36 mouse cellular contexts compared by ENCODE assay signal in genomic region chr16:37567113-37568050, GRCm38 (mm10). TPM values are rescaled to one million over a fixed set of nuclear protein-coding genes. Genes with fewer than 3 reads are reported as not detected.
DNase-seq lines count a peak whose midpoint lies in the region; ATAC-seq and TF ChIP-seq lines count a peak whose summit lies in the region.
"Had no signal": no experiment of that assay in that cellular context is flagged by ENCODE, and none has a peak within 500 bp of the region (broad histone marks: within the 10 kb centered on the region; RNA-seq: fewer than 3 reads in every experiment).

No protein-coding gene starts in this region.

- no peaks in the 10 kb centered on the region for H3K27me3 ChIP-seq in midbrain, embryonic 16.5 days (ENCODE audit: control insufficient read depth, insufficient read depth, low read depth, low read length)
- no peaks in the 10 kb centered on the region for H3K27me3 ChIP-seq in midbrain, postnatal 0 days (ENCODE audit: insufficient read depth, low read length)
- no peaks in the 10 kb centered on the region for H3K27me3 ChIP-seq in forebrain, embryonic 15.5 days
- H3K27me3 ChIP-seq: heart, embryonic 13.5 days; kidney, embryonic 15.5 days; limb, embryonic 13.5 days; midbrain, embryonic 12.5 days had no signal

- H3K4me3 ChIP-seq in layer of hippocampus, adult 2 months = no peak overlapping the region
- no peak overlapping the region for H3K4me3 ChIP-seq in midbrain, embryonic 16.5 days (ENCODE audit: low read depth, low read length)
- no peak overlapping the region for H3K4me3 ChIP-seq in midbrain, postnatal 0 days (ENCODE audit: low read depth, low read length)
- H3K4me3 ChIP-seq in forebrain, embryonic 15.5 days = no peak overlapping the region
- H3K4me3 ChIP-seq: gastrocnemius, adult 2 months; heart, adult 2 months; heart, embryonic 13.5 days; kidney, embryonic 15.5 days; limb, embryonic 13.5 days; midbrain, embryonic 12.5 days had no signal

- no peak overlapping the region for H3K9ac ChIP-seq in midbrain, embryonic 16.5 days (ENCODE audit: low read depth, low read length)
- H3K9ac ChIP-seq in midbrain, postnatal 0 days (replicated peaks; ENCODE audit: low read length, poor library complexity, severe bottlenecking) = no peak overlapping the region
- no peak overlapping the region for H3K9ac ChIP-seq in forebrain, embryonic 15.5 days (replicated peaks)
- H3K9ac ChIP-seq: heart, embryonic 13.5 days; hindbrain, embryonic 14.5 days; kidney, embryonic 15.5 days; limb, embryonic 13.5 days; liver, embryonic 14.5 days; lung, embryonic 14.5 days; midbrain, embryonic 12.5 days had no signal

- WGBS in midbrain, embryonic 16.5 days = 54% methylated on average over 12 of the region's 12 CpGs
- WGBS in midbrain, postnatal 0 days = 62% methylated on average over 12 of the region's 12 CpGs
- 70% methylated on average over 12 of the region's 12 CpGs for WGBS in forebrain, embryonic 15.5 days

- no peaks in the 10 kb centered on the region for H3K4me1 ChIP-seq in midbrain, embryonic 16.5 days (ENCODE audit: control insufficient read depth, insufficient read depth, low read length)
- no peaks in the 10 kb centered on the region; the same call in 1 of the 2 replicates for H3K4me1 ChIP-seq in midbrain, postnatal 0 days (ENCODE audit: insufficient read depth, low read length)
- peaks cover 18% of the 10 kb centered on the region for H3K4me1 ChIP-seq in forebrain, embryonic 15.5 days

- H3K9me3 ChIP-seq in midbrain, embryonic 16.5 days (replicated peaks; ENCODE audit: control insufficient read depth, low read length, poor library complexity, severe bottlenecking) = no peaks in the 10 kb centered on the region
- no peaks in the 10 kb centered on the region for H3K9me3 ChIP-seq in midbrain, postnatal 0 days (ENCODE audit: low read length)
- no peaks in the 10 kb centered on the region for H3K9me3 ChIP-seq in forebrain, embryonic 15.5 days
- H3K9me3 ChIP-seq: heart, embryonic 13.5 days; kidney, embryonic 15.5 days; limb, embryonic 13.5 days; midbrain, embryonic 12.5 days had no signal

- no peak overlapping the region for H3K4me2 ChIP-seq in midbrain, embryonic 16.5 days (ENCODE audit: low read length)
- H3K4me2 ChIP-seq in midbrain, postnatal 0 days (ENCODE audit: low read depth, low read length, poor library complexity, severe bottlenecking) = no peak overlapping the region
- no peak overlapping the region for H3K4me2 ChIP-seq in forebrain, embryonic 15.5 days (replicated peaks)
- H3K4me2 ChIP-seq: heart, embryonic 13.5 days; hindbrain, embryonic 14.5 days; kidney, embryonic 15.5 days; limb, embryonic 13.5 days; lung, embryonic 14.5 days; midbrain, embryonic 12.5 days had no signal

- ATAC-seq in midbrain, embryonic 16.5 days = 0 out of 2 replicates have a peak, but pooled peaks have one; percentile 49
- no peak for ATAC-seq in midbrain, postnatal 0 days (ENCODE audit: low FRiP score)
- no peak; the same call in none of the 2 replicates for ATAC-seq in forebrain, embryonic 15.5 days (replicated peaks)
- ATAC-seq: activated CD4-positive, CD25-positive, alpha-beta regulatory T cell, adult 4 months had no signal

- no peak for TF ChIP-seq CTCF in layer of hippocampus, adult 2 months (conservative IDR thresholded peaks at IDR 0.05)
- TF ChIP-seq CTCF in midbrain, postnatal 0 days (IDR thresholded peaks at IDR 0.05) = no peak

- DNase-seq in layer of hippocampus, adult 2 months (ENCODE audit: low spot score in 2 of 2) = no peak
- no peak for DNase-seq in layer of hippocampus, adult 9-10 months (ENCODE audit: low spot score)
- DNase-seq in midbrain, postnatal 0 days (ENCODE audit: low spot score) = no peak
- DNase-seq in right cerebral cortex, postnatal 36 days (ENCODE audit: low spot score in 2 of 2) = no peak
- DNase-seq: adrenal gland, adult 8-10 months; B cell, adult 2 months; cerebellum, adult 11 months; cerebellum, adult 9-10 months; cerebellum, postnatal 36 days; gastrocnemius, adult 2 months; gastrocnemius, postnatal 36 days; heart, adult 2 months; heart, postnatal 10 days; kidney, adult 18-20 months; kidney, postnatal 25 days; lung, embryonic 14.5 days; lung, postnatal 14 days; right cerebral cortex, postnatal 25 days; spleen, adult 18-20 months had no signal

- H3K36me3 ChIP-seq in midbrain, embryonic 16.5 days (ENCODE audit: control insufficient read depth, insufficient read depth, low read length) = no peaks in the 10 kb centered on the region
- H3K36me3 ChIP-seq in midbrain, postnatal 0 days (ENCODE audit: insufficient read depth, low read length) = no peaks in the 10 kb centered on the region
- H3K36me3 ChIP-seq in forebrain, embryonic 15.5 days = no peaks in the 10 kb centered on the region

- peak overlapping the region; percentile 64 for H3K27ac ChIP-seq in layer of hippocampus, adult 2 months
- 0 out of 2 replicates have a peak overlapping the region, but pooled peaks have one; percentile 20 for H3K27ac ChIP-seq in midbrain, embryonic 16.5 days (ENCODE audit: low read length)
- H3K27ac ChIP-seq in midbrain, postnatal 0 days (ENCODE audit: low read depth, low read length) = no peak overlapping the region
- H3K27ac ChIP-seq in forebrain, embryonic 15.5 days (replicated peaks) = peak overlapping the region; percentile 13; the same call in 1 of the 2 replicates
- H3K27ac ChIP-seq: gastrocnemius, adult 2 months; heart, adult 2 months; heart, embryonic 13.5 days; hindbrain, embryonic 14.5 days; kidney, embryonic 15.5 days; limb, embryonic 13.5 days; liver, embryonic 14.5 days; midbrain, embryonic 12.5 days; stomach, postnatal 0 days had no signal

RNA-seq across cellular contexts. Expression of gene Hgd, which starts 12.6 kb away (rescaled TPM):
- not detected for total RNA-seq in layer of hippocampus, adult 2 months (2021)
- 0.19 and 0.34 TPM in 2 replicates for polyA plus RNA-seq in midbrain, embryonic 16.5 days (2015; fragmentation: Nextera tagmentation; extraction: Ambion mirVana)
- 0.27 TPM in 1 of 2 replicates, not detected in the other for total RNA-seq in midbrain, postnatal 0 days (2014; rRNA removed)
- 0.32 and 0.43 TPM in 2 replicates for polyA plus RNA-seq in midbrain, postnatal 0 days (2015; fragmentation: Nextera tagmentation; extraction: Ambion mirVana)
- 0.24 TPM in 1 of 2 replicates, not detected in the other for polyA plus RNA-seq in forebrain, embryonic 15.5 days (2015; fragmentation: Nextera tagmentation; extraction: Ambion mirVana)
- total RNA-seq: gastrocnemius, adult 2 months; gastrocnemius, postnatal 36 days; heart, adult 2 months; hematopoietic stem cell, adult 5-6 weeks; layer of hippocampus, adult 18-20 months; layer of hippocampus, postnatal 25 days; left cerebral cortex, adult 8-10 months; left cerebral cortex, postnatal 36 days; neutrophil, adult 5-6 weeks had no signal
- polyA plus RNA-seq: activated CD4-positive, CD25-positive, alpha-beta regulatory T cell, adult 4 months; embryonic facial prominence, embryonic 11.5 days; midbrain, embryonic 12.5 days had no signal

RNA-seq across cellular contexts. Expression of gene Rabl3, which starts 27.7 kb away (rescaled TPM):
- 10 to 100 TPM; 10.2 to 11.2 TPM for total RNA-seq in layer of hippocampus, adult 2 months (2021)
- 17.2 and 18.8 TPM in 2 replicates for polyA plus RNA-seq in midbrain, embryonic 16.5 days (2015; fragmentation: Nextera tagmentation; extraction: Ambion mirVana)
- total RNA-seq in midbrain, postnatal 0 days (2014; rRNA removed) = 5.9 and 9.0 TPM in 2 replicates
- 11.6 and 13.8 TPM in 2 replicates for polyA plus RNA-seq in midbrain, postnatal 0 days (2015; fragmentation: Nextera tagmentation; extraction: Ambion mirVana)
- polyA plus RNA-seq in forebrain, embryonic 15.5 days (2015; fragmentation: Nextera tagmentation; extraction: Ambion mirVana) = 17.7 and 18.1 TPM in 2 replicates

RNA-seq across cellular contexts. Expression of gene Gtf2e1, which starts 27.8 kb away (rescaled TPM):
- 10 to 100 TPM; 17.3 to 18.2 TPM for total RNA-seq in layer of hippocampus, adult 2 months (2021)
- 31.9 and 35.3 TPM in 2 replicates for polyA plus RNA-seq in midbrain, embryonic 16.5 days (2015; fragmentation: Nextera tagmentation; extraction: Ambion mirVana)
- total RNA-seq in midbrain, postnatal 0 days (2014; rRNA removed) = 23.2 and 24.1 TPM in 2 replicates
- polyA plus RNA-seq in midbrain, postnatal 0 days (2015; fragmentation: Nextera tagmentation; extraction: Ambion mirVana) = 20.3 and 20.7 TPM in 2 replicates
- polyA plus RNA-seq in forebrain, embryonic 15.5 days (2015; fragmentation: Nextera tagmentation; extraction: Ambion mirVana) = 39.0 and 40.3 TPM in 2 replicates
